Mouse (Mus musculus) forebrain, embryonic 16.5 days (tissue): ENCODE measurements around the gene Akap3. TPM values are rescaled to one million over a fixed set of nuclear protein-coding genes. Genes with fewer than 3 reads are reported as not detected.

Source experiments
- polyA plus RNA-seq: library from polyadenylated mRNA; unstranded; fragments of >200 nt; fragmentation: Nextera tagmentation; extraction: Ambion mirVana; gene quantifications from 2 replicates; pipeline ENCODE4 v1.2.1, GENCODE M21; 2015

Akap3 gene
- polyA plus RNA-seq, 1 experiment from 2014 or later, result 0.06 TPM

Other genes with a start within 250 kb of the Akap3 start
- 4.5 and 4.9 TPM in 2 replicates for gene Kcna1, start 206.7 kb upstream of the Akap3 start, polyA plus RNA-seq
- gene Kcna6, start 112.4 kb upstream of the Akap3 start, polyA plus RNA-seq, result 14.2 and 16.8 TPM in 2 replicates
- 177 and 190 TPM in 2 replicates for gene Ndufa9, start 4.0 kb upstream of the Akap3 start, polyA plus RNA-seq
- 0.11 TPM in 1 of 2 replicates, not detected in the other for gene Dyrk4, start 68.7 kb downstream of the Akap3 start, polyA plus RNA-seq
- gene Rad51ap1, start 86.5 kb downstream of the Akap3 start, polyA plus RNA-seq, result 29.5 and 29.9 TPM in 2 replicates
- gene D6Wsu163e, start 86.9 kb downstream of the Akap3 start, polyA plus RNA-seq, result 36.6 and 37.4 TPM in 2 replicates
- not detected in 2 replicates for gene Fgf6, start 162.5 kb downstream of the Akap3 start, polyA plus RNA-seq
- 0.19 TPM in 1 of 2 replicates, not detected in the other for gene Fgf23, start 219.8 kb downstream of the Akap3 start, polyA plus RNA-seq